Mouse (Mus musculus): ENCODE results near the gene Tfeb.

Gene Tfeb

GRCm38 (mm10) chr17:47736856-47737255 is at the start of gene Tfeb:
TSS of gene Tfeb (plus strand) at chr17:47737030.
- peak; percentile 99 for DNase-seq

- peak; percentile 92 for DNase-seq
Observed at GRCm38 (mm10) chr17:47687409-47688343, 49.2 kb upstream of the Tfeb start.

GRCm38 (mm10) chr17:47688344-47688607 is 48.6 kb upstream of the Tfeb start, which contains the start of gene Tomm6:
TSS of gene Tomm6 (minus strand) at chr17:47688386.
- no peak for DNase-seq

- peak; percentile 82 for DNase-seq
Observed at GRCm38 (mm10) chr17:47688608-47689575, 47.9 kb upstream of the Tfeb start, which contains the start of gene Frs3. TSS of gene Frs3 (plus strand) at chr17:47689030.

GRCm38 (mm10) chr17:47689894-47690293 is 46.9 kb upstream of the Tfeb start:
- DNase-seq: no peak

- no peak for DNase-seq
Observed at GRCm38 (mm10) chr17:47691650-47692049, 45.2 kb upstream of the Tfeb start.

GRCm38 (mm10) chr17:47693671-47694441 is 43.0 kb upstream of the Tfeb start:
- no peak for DNase-seq

- no peak for DNase-seq
Observed at GRCm38 (mm10) chr17:47694442-47694502, 42.6 kb upstream of the Tfeb start, which contains the start of gene Gm21981. TSS of gene Gm21981 (minus strand) at chr17:47694455.

- peak; percentile 99 for DNase-seq
Observed at GRCm38 (mm10) chr17:47694503-47695336, 42.1 kb upstream of the Tfeb start, which contains the start of gene Prickle4. TSS of gene Prickle4 (minus strand) at chr17:47694736.

GRCm38 (mm10) chr17:47695337-47695710 is 41.5 kb upstream of the Tfeb start:
- no peak for DNase-seq

- DNase-seq: no peak
Observed at GRCm38 (mm10) chr17:47698156-47698555, 38.7 kb upstream of the Tfeb start.

- no peak for DNase-seq
Observed at GRCm38 (mm10) chr17:47699055-47699454, 37.8 kb upstream of the Tfeb start.

- DNase-seq: no peak
Observed at GRCm38 (mm10) chr17:47701793-47702192, 35.0 kb upstream of the Tfeb start.

GRCm38 (mm10) chr17:47702548-47703345 is 34.1 kb upstream of the Tfeb start:
- no peak for DNase-seq

- no peak for DNase-seq
Observed at GRCm38 (mm10) chr17:47703556-47703955, 33.3 kb upstream of the Tfeb start.

GRCm38 (mm10) chr17:47704692-47705091 is 32.1 kb upstream of the Tfeb start:
- no peak for DNase-seq

GRCm38 (mm10) chr17:47706196-47706595 is 30.6 kb upstream of the Tfeb start:
- DNase-seq: no peak

GRCm38 (mm10) chr17:47707961-47708360 is 28.9 kb upstream of the Tfeb start:
- no peak for DNase-seq

GRCm38 (mm10) chr17:47708972-47709371 is 27.9 kb upstream of the Tfeb start:
- no peak for DNase-seq

- no peak for DNase-seq
Observed at GRCm38 (mm10) chr17:47710036-47710435, 26.8 kb upstream of the Tfeb start.

GRCm38 (mm10) chr17:47711883-47712282 is 24.9 kb upstream of the Tfeb start:
- DNase-seq: no peak

All from right cerebral cortex, postnatal 4 days (tissue).